Mouse (Mus musculus): ENCODE measurements around the gene Usp9x. TPM values are rescaled to one million over a fixed set of nuclear protein-coding genes. Genes with fewer than 3 reads are reported as not detected.
A peak's percentile ranks its signal among the peaks of the same experiment; 100 is the strongest.

The Usp9x gene
- 16.4 and 17.3 TPM in 2 replicates for polyA plus RNA-seq (2015; fragmentation: Nextera tagmentation; extraction: Ambion mirVana)

- peak; percentile 91 for ATAC-seq
- WGBS: 24% methylated on average over 30 of the region's 36 CpGs
- Histone ChIP-seq H3K9me3 (ENCODE audit: control insufficient read depth) (no peaks in the 10 kb centered on the region), H3K27ac (ENCODE audit: low read depth, low read length) (peak within 1 kb of the TSS; percentile 96), H3K36me3 (ENCODE audit: control insufficient read depth, insufficient read depth) (no peaks in the 10 kb centered on the region), H3K27me3 (replicated peaks; ENCODE audit: control insufficient read depth, insufficient read depth, low read length) (no peaks in the 10 kb centered on the region), H3K4me2 (replicated peaks; ENCODE audit: low read depth) (peak within 1 kb of the TSS; percentile 65), H3K4me3 (ENCODE audit: low read depth, low read length) (peak within 1 kb of the TSS; percentile 72), H3K4me1 (replicated peaks; ENCODE audit: control insufficient read depth, insufficient read depth, low read length) (no peaks in the 10 kb centered on the region), H3K9ac (ENCODE audit: low read depth, low read length) (peak within 1 kb of the TSS; percentile 79)
- TF ChIP-seq CTCF (IDR thresholded peaks at IDR 0.05; ENCODE audit: low read depth): peak; percentile 84
Measured at GRCm38 (mm10) chrX:13071241-13071775, at the start of gene Usp9x. Usp9x (plus strand) TSS chrX:13071498.

GRCm38 (mm10) chrX:13022547-13023310, 48.6 kb upstream of the Usp9x start:
- H3K4me3 ChIP-seq (ENCODE audit: low read depth, low read length): no peak overlapping the region
- H3K9ac ChIP-seq (ENCODE audit: low read depth, low read length): no peak overlapping the region
- no peaks in the 10 kb centered on the region for H3K27me3 ChIP-seq (replicated peaks; ENCODE audit: control insufficient read depth, insufficient read depth, low read length)
- no peak overlapping the region for H3K27ac ChIP-seq (ENCODE audit: low read depth, low read length)
- 77% methylated on average over 5 of the region's 5 CpGs for WGBS
- no peaks in the 10 kb centered on the region for H3K36me3 ChIP-seq (ENCODE audit: control insufficient read depth, insufficient read depth)
- H3K9me3 ChIP-seq (ENCODE audit: control insufficient read depth): no peaks in the 10 kb centered on the region
- no peak for ATAC-seq
- H3K4me2 ChIP-seq (replicated peaks; ENCODE audit: low read depth): no peak overlapping the region
- no peaks in the 10 kb centered on the region for H3K4me1 ChIP-seq (replicated peaks; ENCODE audit: control insufficient read depth, insufficient read depth, low read length)
- no peak for TF ChIP-seq CTCF (IDR thresholded peaks at IDR 0.05; ENCODE audit: low read depth)

GRCm38 (mm10) chrX:13024539-13025202, 46.6 kb upstream of the Usp9x start:
- no peak overlapping the region for H3K27ac ChIP-seq (ENCODE audit: low read depth, low read length)
- 50% methylated on average over 1 of the region's 1 CpGs for WGBS
- H3K9me3 ChIP-seq (ENCODE audit: control insufficient read depth): no peaks in the 10 kb centered on the region
- no peaks in the 10 kb centered on the region for H3K4me1 ChIP-seq (replicated peaks; ENCODE audit: control insufficient read depth, insufficient read depth, low read length)
- H3K4me2 ChIP-seq (replicated peaks; ENCODE audit: low read depth): no peak overlapping the region
- no peak overlapping the region for H3K4me3 ChIP-seq (ENCODE audit: low read depth, low read length)
- H3K36me3 ChIP-seq (ENCODE audit: control insufficient read depth, insufficient read depth): no peaks in the 10 kb centered on the region
- H3K27me3 ChIP-seq (replicated peaks; ENCODE audit: control insufficient read depth, insufficient read depth, low read length): no peaks in the 10 kb centered on the region
- peak; percentile 68 for ATAC-seq
- TF ChIP-seq CTCF (IDR thresholded peaks at IDR 0.05; ENCODE audit: low read depth): no peak
- no peak overlapping the region for H3K9ac ChIP-seq (ENCODE audit: low read depth, low read length)

GRCm38 (mm10) chrX:13025286-13025685, 46.0 kb upstream of the Usp9x start:
- H3K9me3 ChIP-seq (ENCODE audit: control insufficient read depth): no peaks in the 10 kb centered on the region
- H3K4me2 ChIP-seq (replicated peaks; ENCODE audit: low read depth): no peak overlapping the region
- H3K27me3 ChIP-seq (replicated peaks; ENCODE audit: control insufficient read depth, insufficient read depth, low read length): no peaks in the 10 kb centered on the region
- no peak for TF ChIP-seq CTCF (IDR thresholded peaks at IDR 0.05; ENCODE audit: low read depth)
- WGBS: 54% methylated on average over 8 of the region's 8 CpGs
- ATAC-seq: no peak
- H3K4me3 ChIP-seq (ENCODE audit: low read depth, low read length): no peak overlapping the region
- H3K9ac ChIP-seq (ENCODE audit: low read depth, low read length): no peak overlapping the region
- no peaks in the 10 kb centered on the region for H3K4me1 ChIP-seq (replicated peaks; ENCODE audit: control insufficient read depth, insufficient read depth, low read length)
- H3K36me3 ChIP-seq (ENCODE audit: control insufficient read depth, insufficient read depth): no peaks in the 10 kb centered on the region
- H3K27ac ChIP-seq (ENCODE audit: low read depth, low read length): no peak overlapping the region

- no peaks in the 10 kb centered on the region for H3K9me3 ChIP-seq (ENCODE audit: control insufficient read depth)
- ATAC-seq: peak; percentile 82
- H3K4me2 ChIP-seq (replicated peaks; ENCODE audit: low read depth): no peak overlapping the region
- no peak overlapping the region for H3K9ac ChIP-seq (ENCODE audit: low read depth, low read length)
- H3K36me3 ChIP-seq (ENCODE audit: control insufficient read depth, insufficient read depth): no peaks in the 10 kb centered on the region
- H3K4me3 ChIP-seq (ENCODE audit: low read depth, low read length): no peak overlapping the region
- no peak overlapping the region for H3K27ac ChIP-seq (ENCODE audit: low read depth, low read length)
- no peaks in the 10 kb centered on the region for H3K4me1 ChIP-seq (replicated peaks; ENCODE audit: control insufficient read depth, insufficient read depth, low read length)
- no peak for TF ChIP-seq CTCF (IDR thresholded peaks at IDR 0.05; ENCODE audit: low read depth)
- no peaks in the 10 kb centered on the region for H3K27me3 ChIP-seq (replicated peaks; ENCODE audit: control insufficient read depth, insufficient read depth, low read length)
- 80% methylated on average over 4 of the region's 4 CpGs for WGBS
Measured at GRCm38 (mm10) chrX:13028156-13028555, 43.1 kb upstream of the Usp9x start.

- no peaks in the 10 kb centered on the region for H3K4me1 ChIP-seq (replicated peaks; ENCODE audit: control insufficient read depth, insufficient read depth, low read length)
- no peaks in the 10 kb centered on the region for H3K36me3 ChIP-seq (ENCODE audit: control insufficient read depth, insufficient read depth)
- H3K9me3 ChIP-seq (ENCODE audit: control insufficient read depth): no peaks in the 10 kb centered on the region
- 94% methylated on average over 6 of the region's 6 CpGs for WGBS
- TF ChIP-seq CTCF (IDR thresholded peaks at IDR 0.05; ENCODE audit: low read depth): no peak
- ATAC-seq: no peak
- H3K4me3 ChIP-seq (ENCODE audit: low read depth, low read length): no peak overlapping the region
- no peak overlapping the region for H3K27ac ChIP-seq (ENCODE audit: low read depth, low read length)
- H3K9ac ChIP-seq (ENCODE audit: low read depth, low read length): no peak overlapping the region
- H3K27me3 ChIP-seq (replicated peaks; ENCODE audit: control insufficient read depth, insufficient read depth, low read length): no peaks in the 10 kb centered on the region
- H3K4me2 ChIP-seq (replicated peaks; ENCODE audit: low read depth): no peak overlapping the region
Measured at GRCm38 (mm10) chrX:13029996-13030395, 41.3 kb upstream of the Usp9x start.

All from intestine, postnatal 0 days (tissue).